Mouse (Mus musculus) T-helper 2 cell (primary cell): ENCODE measurements at regions not wholly inside any gene's neighbourhood (a gene's known extent, or its start where the extent isn't known, plus 50 kb on each side); places are given as distances from the start of the nearest gene placed in this dataset.
"Not testable (repeated sequence)": the region's sequence is repeated elsewhere in the genome, so short reads cannot be mapped to it uniquely, and the experiment has no call there.

Experiments used
- in situ Hi-C: fragments of 300-600 bp; cut with MboI, MseI; formaldehyde crosslinking; loops from one replicate; pipeline ENCODE4 v1.15.1; 2025; ENCODE audit warnings: high pct_unique_total_duplicates

GRCm38 (mm10) chr6:89052758-89053460 lies 150.9 kb downstream of the Tpra1 start:
- in situ Hi-C loops, result no loop called here

- in situ Hi-C loops, result no loop called here
Observed at GRCm38 (mm10) chr6:89054060-89054459, 152.0 kb downstream of the Tpra1 start.

- in situ Hi-C loops, result no loop called here
Observed at GRCm38 (mm10) chr6:89059431-89059975, 157.5 kb downstream of the Tpra1 start.

- in situ Hi-C loops, result no loop called here
Observed at GRCm38 (mm10) chr6:89064977-89065580, 163.0 kb downstream of the Tpra1 start.

GRCm38 (mm10) chr6:89066588-89066987 lies 164.5 kb downstream of the Tpra1 start:
- in situ Hi-C loops, result no loop called here

GRCm38 (mm10) chr6:89068286-89068685 lies 166.2 kb downstream of the Tpra1 start:
- in situ Hi-C loops, result no loop called here

GRCm38 (mm10) chr6:89069108-89069507 lies 167.1 kb downstream of the Tpra1 start:
- in situ Hi-C loops, result no loop called here

- in situ Hi-C loops, result no loop called here
Observed at GRCm38 (mm10) chr6:89070011-89070410, 168.0 kb downstream of the Tpra1 start.

- in situ Hi-C loops, result no loop called here
Observed at GRCm38 (mm10) chr6:89071766-89072165, 169.7 kb downstream of the Tpra1 start.

- in situ Hi-C loops, result no loop called here
Observed at GRCm38 (mm10) chr6:89072569-89072968, 170.5 kb downstream of the Tpra1 start.

- in situ Hi-C loops, result no loop called here
Observed at GRCm38 (mm10) chr6:89081624-89082300, 179.7 kb downstream of the Tpra1 start.

GRCm38 (mm10) chr6:89084437-89084836 lies 182.4 kb downstream of the Tpra1 start:
- in situ Hi-C loops, result no loop called here

GRCm38 (mm10) chr6:89085151-89085550 lies 183.1 kb downstream of the Tpra1 start:
- in situ Hi-C loops, result no loop called here

GRCm38 (mm10) chr6:89087620-89088019 lies 185.6 kb downstream of the Tpra1 start:
- in situ Hi-C loops, result no loop called here

GRCm38 (mm10) chr6:89090096-89090495 lies 188.0 kb downstream of the Tpra1 start:
- in situ Hi-C loops, result no loop called here

- in situ Hi-C loops, result no loop called here
Observed at GRCm38 (mm10) chr6:89095911-89096310, 193.9 kb downstream of the Tpra1 start.

- in situ Hi-C loops, result no loop called here
Observed at GRCm38 (mm10) chr6:89097531-89097930, 195.5 kb downstream of the Tpra1 start.

- in situ Hi-C loops, result no loop called here
Observed at GRCm38 (mm10) chr6:89119241-89119640, 217.2 kb downstream of the Tpra1 start.

- in situ Hi-C loops, result no loop called here
Observed at GRCm38 (mm10) chr6:89121023-89121745, 219.1 kb downstream of the Tpra1 start.

GRCm38 (mm10) chr6:89121746-89122070 lies 219.7 kb downstream of the Tpra1 start:
- in situ Hi-C loops, result no loop called here

- in situ Hi-C loops, result no loop called here
Observed at GRCm38 (mm10) chr6:89125916-89126315, 223.9 kb downstream of the Tpra1 start.

GRCm38 (mm10) chr6:89128141-89128540 lies 226.1 kb downstream of the Tpra1 start:
- in situ Hi-C loops, result not testable (repeated sequence)
